Mouse (Mus musculus): ENCODE data around the gene Ppp4r4.

GRCm38 (mm10) chr12:103532649-103533395, 739 bp downstream of the Ppp4r4 start:
- no peak for TF ChIP-seq GATA1 (IDR thresholded peaks at IDR 0.05; ENCODE audit: low read depth, low read length)
- no peak for TF ChIP-seq CTCF (IDR thresholded peaks at IDR 0.05 in 2 of 3, conservative IDR thresholded peaks at IDR 0.05 in 1 of 3; ENCODE audit: control insufficient read depth in 1 of 3, insufficient read depth in 1 of 3, low read depth in 2 of 3, low read length in 3 of 3, poor library complexity in 1 of 3, severe bottlenecking in 1 of 3)
- TF ChIP-seq TCF12 (IDR thresholded peaks at IDR 0.05; ENCODE audit: low read depth, low read length): no peak
- no peak for TF ChIP-seq ELF1 (IDR thresholded peaks at IDR 0.05; ENCODE audit: low read depth, low read length)
- TF ChIP-seq TAL1 (IDR thresholded peaks at IDR 0.05; ENCODE audit: low read length): no peak
- TF ChIP-seq POLR2A (IDR thresholded peaks at IDR 0.05; ENCODE audit: control insufficient read depth in 1 of 2, insufficient read depth in 1 of 2, low read depth in 1 of 2, low read length in 2 of 2, poor library complexity in 1 of 2): no peak; a peak in 1 of 4 replicates
- TF ChIP-seq ZNF384 (IDR thresholded peaks at IDR 0.05; ENCODE audit: low read depth, low read length): no peak
- TF ChIP-seq EP300 (IDR thresholded peaks at IDR 0.05; ENCODE audit: low read depth in 1 of 2, low read length in 2 of 2): no peak
- no peak for TF ChIP-seq USF2 (IDR thresholded peaks at IDR 0.05; ENCODE audit: borderline replicate concordance in 1 of 2, insufficient read depth in 1 of 2, low read depth in 1 of 2, low read length in 2 of 2)
- no peak for TF ChIP-seq MEF2A (IDR thresholded peaks at IDR 0.05; ENCODE audit: extremely low read depth, insufficient replicate concordance, low read depth, low read length, poor library complexity, severe bottlenecking)
- TF ChIP-seq E2F4 (IDR thresholded peaks at IDR 0.05; ENCODE audit: borderline replicate concordance, low read depth, low read length): no peak
- TF ChIP-seq NRF1 (IDR thresholded peaks at IDR 0.05; ENCODE audit: insufficient read depth, low read depth, low read length, poor library complexity, severe bottlenecking): no peak
- TF ChIP-seq USF1 (IDR thresholded peaks at IDR 0.05; ENCODE audit: low read depth, low read length): no peak
- TF ChIP-seq UBTF (IDR thresholded peaks at IDR 0.05; ENCODE audit: borderline replicate concordance, insufficient read depth, low read depth, low read length): no peak

All from MEL (cell line).